Mouse (Mus musculus) midbrain, embryonic 15.5 days (tissue): ENCODE data around the gene Thbs2. TPM values are rescaled to one million over a fixed set of nuclear protein-coding genes. Genes with fewer than 3 reads are reported as not detected.

ENCODE experiments used
- ATAC-seq: fragments of 200-750 bp; cut with Nextera tagmentation; replicated peaks from 2 replicates; pipeline ENCODE4 v1.8.0; 2017; ENCODE audit warnings: moderate TSS enrichment
- H3K27ac ChIP-seq: fragments of 300-500 bp; sonication (generic); 2 replicates; pipeline ENCODE4 v1.5.1; 2015; ENCODE audit warnings: mild to moderate bottlenecking, inconsistent platforms
- H3K27me3 ChIP-seq: fragments of 300-500 bp; sonication (generic); replicated peaks from 2 replicates; pipeline ENCODE4 v1.6.1; 2015; ENCODE audit warnings: inconsistent platforms
- H3K36me3 ChIP-seq: fragments of 300-500 bp; sonication (generic); replicated peaks from 2 replicates; pipeline ENCODE4 v1.6.1; 2015; ENCODE audit warnings: inconsistent platforms
- H3K4me1 ChIP-seq: fragments of 300-500 bp; sonication (generic); 2 replicates; pipeline ENCODE4 v1.6.1; 2015; ENCODE audit warnings: inconsistent platforms
- H3K4me2 ChIP-seq: fragments of 300-500 bp; sonication (generic); 2 replicates; pipeline ENCODE4 v1.6.1; 2015; ENCODE audit warnings: inconsistent platforms, mild to moderate bottlenecking, moderate library complexity
- H3K4me3 ChIP-seq: fragments of 300-500 bp; sonication (generic); 2 replicates; pipeline ENCODE4 v1.5.1; 2015; ENCODE audit warnings: mild to moderate bottlenecking, inconsistent platforms
- H3K9ac ChIP-seq: fragments of 300-500 bp; sonication (generic); 2 replicates; pipeline ENCODE4 v1.6.1; 2015; ENCODE audit warnings: mild to moderate bottlenecking, inconsistent platforms
- H3K9me3 ChIP-seq: fragments of 300-500 bp; sonication (generic); 2 replicates; pipeline ENCODE4 v1.6.1; 2016; ENCODE audit warnings: inconsistent platforms
- WGBS: fragments of 180-500 bp; shearing (Covaris S2); methylation state at CpG from one replicate; pipeline ENCODE4 v1.1.7; 2015; ENCODE audit warnings: mixed read lengths; 5-methylcytosine and 5-hydroxymethylcytosine counted together
- polyA plus RNA-seq: library from polyadenylated mRNA; unstranded; fragments of >200 nt; fragmentation: Nextera tagmentation; extraction: Ambion mirVana; gene quantifications from 2 replicates; pipeline ENCODE4 v1.2.1, GENCODE M21; 2015

Gene Thbs2
- polyA plus RNA-seq, 1 experiment from 2014 or later = 2.6 TPM

DNA sequence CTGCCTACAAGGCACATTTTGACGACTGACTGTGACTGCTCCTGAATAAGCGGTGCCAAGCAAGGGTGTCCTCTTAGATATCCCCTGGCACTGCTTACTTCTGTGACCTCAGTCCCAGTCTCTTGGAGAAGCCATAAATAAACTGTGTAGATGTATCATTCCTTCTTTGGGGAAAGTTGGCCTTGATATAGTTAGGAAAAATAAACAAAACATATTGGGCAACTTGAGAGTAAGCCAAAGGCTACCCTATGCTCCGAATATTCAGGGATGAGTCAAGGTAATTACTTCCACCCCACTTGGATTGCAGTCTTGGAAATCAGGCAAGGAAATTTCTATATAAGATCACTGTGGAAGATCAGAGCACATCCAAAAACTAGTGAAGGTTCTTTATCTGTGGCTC is 74.0 kb downstream of the Thbs2 start:
- no peaks in the 10 kb centered on the region for H3K36me3 ChIP-seq
- H3K4me2 ChIP-seq = no peak overlapping the region
- H3K4me3 ChIP-seq = no peak overlapping the region
- no peaks in the 10 kb centered on the region for H3K9me3 ChIP-seq
- no peak for ATAC-seq
- H3K9ac ChIP-seq = no peak overlapping the region
- 85% methylated on average over 3 of the region's 3 CpGs for WGBS
- H3K27me3 ChIP-seq = no peaks in the 10 kb centered on the region
- H3K4me1 ChIP-seq = no peaks in the 10 kb centered on the region
- no peak overlapping the region for H3K27ac ChIP-seq

- H3K9ac ChIP-seq = no peak overlapping the region
- H3K4me3 ChIP-seq = no peak overlapping the region
- H3K27me3 ChIP-seq = no peaks in the 10 kb centered on the region
- 73% methylated on average over 4 of the region's 4 CpGs for WGBS
- no peak overlapping the region for H3K4me2 ChIP-seq
- no peak overlapping the region for H3K27ac ChIP-seq
- no peaks in the 10 kb centered on the region for H3K36me3 ChIP-seq
- no peaks in the 10 kb centered on the region for H3K4me1 ChIP-seq
- H3K9me3 ChIP-seq = no peaks in the 10 kb centered on the region
- no peak for ATAC-seq
Observed at GRCm38 (mm10) chr17:14619038-14619437, 75.0 kb downstream of the Thbs2 start.

Other genes starting within 250 kb of the Thbs2 start
- 8.2 and 9.0 TPM in 2 replicates for gene Wdr27, start 248.9 kb upstream of the Thbs2 start, polyA plus RNA-seq
- gene 1600012H06Rik, start 248.9 kb upstream of the Thbs2 start, polyA plus RNA-seq = 21.1 and 21.9 TPM in 2 replicates